Mouse (Mus musculus): ENCODE results near the gene Erbb3. TPM values are rescaled to one million over a fixed set of nuclear protein-coding genes. Genes with fewer than 3 reads are reported as not detected.
A peak's percentile ranks its signal among the peaks of the same experiment; 100 is the strongest.

The Erbb3 gene
- total RNA-seq, 1 experiment from 2014 or later = 9.1 TPM

GRCm38 (mm10) chr10:128526366-128527356 is 62.8 kb downstream of the Erbb3 start:
- no peak for DNase-seq

DNA sequence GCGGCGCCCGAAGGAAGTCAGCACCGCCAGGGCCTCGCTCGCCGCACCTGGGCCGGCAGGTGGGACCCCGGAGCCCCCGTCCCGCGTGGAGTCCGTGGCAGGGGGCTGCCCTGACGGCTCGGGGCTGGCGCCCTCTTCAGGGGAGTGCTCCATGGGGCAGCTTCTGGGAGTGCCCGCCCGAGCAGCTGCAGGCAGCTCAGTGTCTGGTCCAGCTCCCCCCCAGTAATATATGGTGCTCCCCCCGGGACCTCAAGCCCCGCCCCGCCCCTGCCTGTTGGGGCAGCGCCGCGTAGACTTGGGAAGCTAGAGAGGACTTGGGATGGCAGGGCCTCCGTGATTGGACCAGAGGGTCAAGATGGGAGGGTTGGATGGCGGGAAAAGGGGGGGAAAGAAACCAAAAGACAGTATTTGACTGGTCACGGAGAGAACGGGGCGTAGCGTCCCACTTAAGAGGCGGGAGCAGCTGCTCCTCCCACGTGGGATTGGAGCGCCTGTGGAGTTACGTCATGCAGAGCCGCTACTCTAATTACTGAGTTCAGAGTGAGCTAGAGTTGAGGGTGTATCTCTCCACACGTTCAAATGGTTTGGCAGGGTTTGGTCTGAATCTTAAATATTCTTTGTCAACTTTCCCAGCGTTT is 63.7 kb downstream of the Erbb3 start, which contains the start of gene Esyt1:
Gene Esyt1 (minus strand): TSS at position 201 of the 638 bp plus-strand sequence.
- DNase-seq = peak; percentile 96

GRCm38 (mm10) chr10:128524732-128525662 is 64.5 kb downstream of the Erbb3 start:
- peak; percentile 74 for DNase-seq

DNA sequence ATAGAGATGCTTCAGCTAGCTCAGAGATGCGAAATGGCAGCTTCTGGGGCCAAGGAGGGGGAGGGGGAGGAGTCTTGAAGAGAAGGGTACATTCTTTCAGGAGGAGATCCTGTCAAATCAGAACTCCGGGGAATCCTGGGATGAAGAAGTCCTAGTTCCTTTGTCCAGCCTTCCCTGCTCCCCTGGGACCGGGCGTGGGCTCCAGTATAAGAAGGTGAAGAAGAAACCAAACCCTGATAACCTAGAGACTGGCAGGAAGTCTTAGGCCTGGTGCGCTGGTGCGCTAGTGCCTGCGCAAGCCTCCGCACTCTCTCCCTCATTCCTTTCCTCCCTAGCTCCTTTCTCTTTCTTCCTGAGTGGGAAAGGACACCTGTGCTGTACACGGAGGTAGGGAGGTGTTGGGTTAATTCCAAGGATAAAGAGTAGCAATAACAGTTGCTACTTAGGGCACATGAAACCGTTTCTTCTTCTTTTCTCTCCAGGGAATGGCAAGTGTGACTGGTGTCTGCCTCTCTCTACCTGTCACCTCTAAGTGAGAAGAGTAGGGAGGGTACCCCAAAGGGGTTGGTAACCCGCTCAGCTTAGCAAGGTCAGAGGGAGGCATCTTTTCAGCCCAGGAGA is 65.2 kb downstream of the Erbb3 start:
- DNase-seq = no peak

DNA sequence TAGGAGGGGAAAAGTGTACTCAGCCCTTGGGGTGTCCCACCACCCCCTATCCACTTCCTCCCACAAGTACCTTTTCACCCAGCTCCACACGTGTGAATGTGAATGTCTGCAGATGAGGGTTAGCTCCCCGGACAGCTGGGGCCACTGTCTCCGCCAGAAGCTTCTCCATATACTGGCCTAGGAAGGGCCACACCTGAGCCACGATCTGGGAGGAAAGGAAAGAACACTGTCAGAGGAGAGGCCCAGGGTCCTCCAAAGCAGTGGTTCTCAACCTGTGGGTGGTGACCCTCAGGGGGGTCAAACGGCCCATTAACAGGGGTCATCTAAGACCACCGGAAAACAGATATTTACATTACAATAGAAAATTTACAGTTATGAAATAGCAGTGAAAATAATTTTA is 67.1 kb downstream of the Erbb3 start:
- DNase-seq = no peak

GRCm38 (mm10) chr10:128520591-128520990 is 68.9 kb downstream of the Erbb3 start:
- DNase-seq = no peak

- peak; percentile 71 for DNase-seq
Observed at GRCm38 (mm10) chr10:128518833-128519232, 70.6 kb downstream of the Erbb3 start.

Small RNAs within 50 kb of the gene (microRNA-seq; reads per million reads assigned to microRNA genes)
- 0 reads per million in 2 experiments for gene Gm47275
- 0 reads per million in 2 experiments for gene Mir6917

Other genes starting within 250 kb of the Erbb3 start
- 103 and 111 TPM in 2 replicates for gene Coq10a, start 220.7 kb downstream of the Erbb3 start, total RNA-seq (2021)
- gene Ankrd52, start 212.5 kb downstream of the Erbb3 start, total RNA-seq (2021) = 66.7 and 66.9 TPM in 2 replicates
- gene Slc39a5, start 188.4 kb downstream of the Erbb3 start, total RNA-seq (2021) = 0.78 TPM in 1 of 2 replicates, not detected in the other
- gene Nabp2, start 178.2 kb downstream of the Erbb3 start, total RNA-seq (2021) = 59.8 and 65.2 TPM in 2 replicates
- 38.4 and 40.2 TPM in 2 replicates for gene Rnf41, start 178.0 kb downstream of the Erbb3 start, total RNA-seq (2021)
- gene Smarcc2, start 130.4 kb downstream of the Erbb3 start, total RNA-seq (2021) = 107 and 108 TPM in 2 replicates
- 800 and 862 TPM in 2 replicates for gene Myl6, start 95.5 kb downstream of the Erbb3 start, total RNA-seq (2021)
- gene Myl6b, start 91.0 kb downstream of the Erbb3 start, total RNA-seq (2021) = 4.7 and 5.0 TPM in 2 replicates
- 28.5 and 36.9 TPM in 2 replicates for gene Esyt1, start 63.8 kb downstream of the Erbb3 start, total RNA-seq (2021)
- 12.6 and 13.5 TPM in 2 replicates for gene Zc3h10, start 41.9 kb downstream of the Erbb3 start, total RNA-seq (2021)
- gene Rpl41, start 40.3 kb downstream of the Erbb3 start, total RNA-seq (2021) = 2,356 and 2,777 TPM in 2 replicates
- 93.5 and 107 TPM in 2 replicates for gene Pa2g4, start 23.7 kb downstream of the Erbb3 start, total RNA-seq (2021)
- gene Rps26, start 37.1 kb upstream of the Erbb3 start, total RNA-seq (2021) = 748 and 849 TPM in 2 replicates
- gene Ikzf4, start 56.3 kb upstream of the Erbb3 start, total RNA-seq (2021) = 0.74 and 2.0 TPM in 2 replicates
- gene Suox, start 84.4 kb upstream of the Erbb3 start, total RNA-seq (2021) = 22.1 and 30.0 TPM in 2 replicates
- 91.4 and 96.4 TPM in 2 replicates for gene Rab5b, start 106.6 kb upstream of the Erbb3 start, total RNA-seq (2021)
- gene Pmel, start 114.5 kb upstream of the Erbb3 start, total RNA-seq (2021) = 1.5 and 2.3 TPM in 2 replicates
- gene Cdk2, start 115.4 kb upstream of the Erbb3 start, total RNA-seq (2021) = 30.7 and 31.1 TPM in 2 replicates
- gene Dgka, start 155.2 kb upstream of the Erbb3 start, total RNA-seq (2021) = 14.3 and 36.2 TPM in 2 replicates
- gene Pym1, start 158.2 kb upstream of the Erbb3 start, total RNA-seq (2021) = 22.3 and 29.1 TPM in 2 replicates
- gene Mmp19, start 201.3 kb upstream of the Erbb3 start, total RNA-seq (2021) = 24.6 and 30.9 TPM in 2 replicates
- 60.0 and 60.9 TPM in 2 replicates for gene Dnajc14, start 214.4 kb upstream of the Erbb3 start, total RNA-seq (2021)
- 10.3 and 11.8 TPM in 2 replicates for gene Tmem198b, start 214.7 kb upstream of the Erbb3 start, total RNA-seq (2021)
- gene Sarnp, start 227.7 kb upstream of the Erbb3 start, total RNA-seq (2021) = 60.7 and 62.6 TPM in 2 replicates
- gene Ormdl2, start 232.0 kb upstream of the Erbb3 start, total RNA-seq (2021) = 31.2 and 32.5 TPM in 2 replicates